Mouse (Mus musculus) heart, postnatal 0 days (tissue): ENCODE data around the gene Dpm2.
A peak's percentile ranks its signal among the peaks of the same experiment; 100 is the strongest.

Experiments used
- CTCF ChIP-seq: IDR thresholded peaks from 2 replicates; pipeline ENCODE4 v1.5.1; 2016; ENCODE audit warnings: antibody characterized with exemption, control low read depth, low read depth
- EP300 ChIP-seq: IDR thresholded peaks from 2 replicates; pipeline ENCODE4 v1.6.1; 2016; ENCODE audit warnings: antibody characterized with exemption, low read depth

GRCm38 (mm10) chr2:32601417-32602065 lies 30.9 kb downstream of the Dpm2 start:
- TF ChIP-seq CTCF (peak; percentile 47), EP300 (no peak)
